Mouse (Mus musculus) spleen, adult 2 months (tissue): ENCODE data around the gene Sympk. TPM values are rescaled to one million over a fixed set of nuclear protein-coding genes. Genes with fewer than 3 reads are reported as not detected.
A peak's percentile ranks its signal among the peaks of the same experiment; 100 is the strongest.

Source experiments
- DNase-seq, 2 experiments: peaks; one replicate each; pipeline versions ENCODE4 v3.0.0 to v3.0.0-alpha.2; 2012 to 2021; ENCODE audit warnings: low spot score in 2 of 2, low read depth in 1 of 2
- H3K27ac ChIP-seq: fragments of 200-500 bp; 2 replicates; pipeline ENCODE4 v1.5.1; 2012; ENCODE audit warnings: low read length, inconsistent platforms; ENCODE audit not compliant: insufficient read depth
- H3K27me3 ChIP-seq: fragments of 200-500 bp; 2 replicates; pipeline ENCODE4 v1.6.1; 2012; ENCODE audit warnings: mild to moderate bottlenecking, moderate library complexity, low read length, inconsistent platforms; ENCODE audit not compliant: control insufficient read depth, insufficient read depth
- H3K36me3 ChIP-seq: fragments of 200-500 bp; 2 replicates; pipeline ENCODE4 v1.6.1; 2012; ENCODE audit warnings: mild to moderate bottlenecking, low read length, inconsistent platforms; ENCODE audit not compliant: control insufficient read depth, insufficient read depth
- H3K4me1 ChIP-seq: fragments of 200-500 bp; 2 replicates; pipeline ENCODE4 v1.6.1; 2011; ENCODE audit warnings: inconsistent platforms; ENCODE audit not compliant: control insufficient read depth, insufficient read depth, insufficient read length
- H3K4me3 ChIP-seq: fragments of 200-500 bp; 2 replicates; pipeline ENCODE4 v1.5.1; 2011; ENCODE audit warnings: mild to moderate bottlenecking, inconsistent platforms; ENCODE audit not compliant: insufficient read depth, insufficient read length; ENCODE audit errors: extremely low read depth
- CTCF ChIP-seq: fragments of 200-500 bp; IDR thresholded peaks from 2 replicates; pipeline ENCODE4 v1.5.1; 2011; ENCODE audit warnings: mild to moderate bottlenecking, inconsistent platforms; ENCODE audit not compliant: insufficient read depth, insufficient read length, insufficient replicate concordance; ENCODE audit errors: extremely low read depth
- POLR2A ChIP-seq: fragments of 200-500 bp; IDR thresholded peaks from 2 replicates; pipeline ENCODE4 v1.6.1; 2011; ENCODE audit warnings: low read depth, low read length, inconsistent platforms
- WGBS: fragments of 180-500 bp; shearing (Covaris S2); methylation state at CpG from one replicate; pipeline ENCODE4 v1.1.7; 2018; 5-methylcytosine and 5-hydroxymethylcytosine counted together
- polyA plus RNA-seq: library from polyadenylated mRNA; depleted of rRNA; stranded (reverse); fragments of >200 nt; gene quantifications from 2 replicates; pipeline ENCODE4 v1.2.3, GENCODE M21; 2012

Sympk gene
- polyA plus RNA-seq, 1 experiment, result 67.2 TPM

- WGBS, result 89% methylated on average over 34 of the region's 34 CpGs
- Histone ChIP-seq H3K4me3 (no peak overlapping the region), H3K27me3 (no peaks in the 10 kb centered on the region), H3K27ac (no peak overlapping the region), H3K36me3 (peaks cover 7% of the 10 kb centered on the region; the same call in 1 of the 2 replicates), H3K4me1 (peaks cover 15% of the 10 kb centered on the region)
- no peak for TF ChIP-seq POLR2A
- TF ChIP-seq CTCF, result no peak
- no peak for DNase-seq
Measured at GRCm38 (mm10) chr7:19005417-19006121, 18.6 kb upstream of the Sympk start.

GRCm38 (mm10) chr7:19006476-19006875, 17.7 kb upstream of the Sympk start:
- H3K4me3 ChIP-seq, result no peak overlapping the region
- no peaks in the 10 kb centered on the region for H3K27me3 ChIP-seq
- H3K36me3 ChIP-seq, result peaks cover 7% of the 10 kb centered on the region; the same call in 1 of the 2 replicates
- H3K27ac ChIP-seq, result no peak overlapping the region
- peaks cover 15% of the 10 kb centered on the region for H3K4me1 ChIP-seq
- WGBS, result 8% methylated on average over 12 of the region's 12 CpGs
- TF ChIP-seq CTCF (peak; percentile 98), POLR2A (no peak)
- peak; percentile 72 to 75 for DNase-seq

GRCm38 (mm10) chr7:19007026-19007977, 16.9 kb upstream of the Sympk start:
- no peak for DNase-seq
- no peak overlapping the region for H3K4me3 ChIP-seq
- no peak overlapping the region for H3K27ac ChIP-seq
- peaks cover 5% of the 10 kb centered on the region for H3K27me3 ChIP-seq
- no peak for TF ChIP-seq POLR2A
- no peak for TF ChIP-seq CTCF
- 79% methylated on average over 13 of the region's 13 CpGs for WGBS
- peaks cover 12% of the 10 kb centered on the region for H3K4me1 ChIP-seq
- H3K36me3 ChIP-seq, result peaks cover 7% of the 10 kb centered on the region; the same call in 1 of the 2 replicates

GRCm38 (mm10) chr7:19010581-19010980, 13.6 kb upstream of the Sympk start:
- TF ChIP-seq CTCF (no peak), POLR2A (no peak)
- no peak for DNase-seq
- WGBS, result 91% methylated on average over 7 of the region's 7 CpGs

GRCm38 (mm10) chr7:19012025-19012621, 12.1 kb upstream of the Sympk start:
- Histone ChIP-seq H3K36me3 (no peaks in the 10 kb centered on the region), H3K4me1 (peaks cover 5% of the 10 kb centered on the region; the same call in 1 of the 2 replicates), H3K27me3 (peaks cover 6% of the 10 kb centered on the region), H3K4me3 (no peak overlapping the region; the same call in 1 of the 2 replicates), H3K27ac (no peak overlapping the region)
- 2% methylated on average over 31 of the region's 31 CpGs for WGBS
- no peak for DNase-seq
- TF ChIP-seq CTCF (no peak), POLR2A (no peak)

More at GRCm38 (mm10) chr7:19010581-19010980, 13.6 kb upstream of the Sympk start:
- Histone ChIP-seq H3K27me3 (peaks cover 6% of the 10 kb centered on the region), H3K4me1 (peaks cover 5% of the 10 kb centered on the region; the same call in 1 of the 2 replicates), H3K4me3 (no peak overlapping the region), H3K36me3 (peaks cover 3% of the 10 kb centered on the region; the same call in 1 of the 2 replicates), H3K27ac (no peak overlapping the region)

- no peak for TF ChIP-seq POLR2A
- TF ChIP-seq CTCF, result no peak
- 66% methylated on average over 2 of the region's 2 CpGs for WGBS
- Histone ChIP-seq H3K27ac (no peak overlapping the region), H3K27me3 (peaks cover 6% of the 10 kb centered on the region), H3K4me1 (peaks cover 5% of the 10 kb centered on the region; the same call in 1 of the 2 replicates), H3K36me3 (no peaks in the 10 kb centered on the region), H3K4me3 (no peak overlapping the region)
- no peak for DNase-seq
Measured at GRCm38 (mm10) chr7:19012882-19013281, 11.3 kb upstream of the Sympk start.
